Mouse (Mus musculus) limb, embryonic 12.5 days (tissue): ENCODE measurements around the gene Tmtc2. TPM values are rescaled to one million over a fixed set of nuclear protein-coding genes. Genes with fewer than 3 reads are reported as not detected.

ENCODE experiments used
- ATAC-seq: fragments of 200-750 bp; cut with Nextera tagmentation; 2 replicates; pipeline ENCODE4 v1.8.0; 2017; ENCODE audit warnings: low read depth, moderate TSS enrichment; ENCODE audit not compliant: insufficient number of reproducible peaks, insufficient read depth, low FRiP score, low TSS enrichment
- H3K27ac ChIP-seq: fragments of 300-500 bp; sonication (generic); 2 replicates; pipeline ENCODE4 v1.5.1; 2016; ENCODE audit warnings: mild to moderate bottlenecking, moderate library complexity
- H3K27me3 ChIP-seq: fragments of 300-500 bp; sonication (generic); 2 replicates; pipeline ENCODE4 v1.6.1; 2016; ENCODE audit warnings: mild to moderate bottlenecking, moderate library complexity
- H3K36me3 ChIP-seq: fragments of 300-500 bp; sonication (generic); 2 replicates; pipeline ENCODE4 v1.6.1; 2016; ENCODE audit warnings: mild to moderate bottlenecking, moderate library complexity
- H3K4me1 ChIP-seq: fragments of 300-500 bp; sonication (generic); replicated peaks from 2 replicates; pipeline ENCODE4 v1.6.1; 2016
- H3K4me2 ChIP-seq: fragments of 300-500 bp; sonication (generic); 2 replicates; pipeline ENCODE4 v1.6.1; 2016; ENCODE audit warnings: mild to moderate bottlenecking, moderate library complexity
- H3K4me3 ChIP-seq: fragments of 300-500 bp; sonication (generic); replicated peaks from 2 replicates; pipeline ENCODE4 v1.5.1; 2016; ENCODE audit warnings: mild to moderate bottlenecking
- H3K9ac ChIP-seq: fragments of 300-500 bp; sonication (generic); replicated peaks from 2 replicates; pipeline ENCODE4 v1.6.1; 2016; ENCODE audit warnings: mild to moderate bottlenecking, moderate library complexity
- H3K9me3 ChIP-seq: fragments of 300-500 bp; sonication (generic); 2 replicates; pipeline ENCODE4 v1.6.1; 2016; ENCODE audit warnings: mild to moderate bottlenecking, moderate library complexity
- WGBS: fragments of 180-500 bp; shearing (Covaris S2); methylation state at CpG from one replicate; pipeline ENCODE4 v1.1.7; 2016; 5-methylcytosine and 5-hydroxymethylcytosine counted together
- polyA plus RNA-seq: library from polyadenylated mRNA; unstranded; fragments of >200 nt; fragmentation: Nextera tagmentation; extraction: Ambion mirVana; gene quantifications from 2 replicates; pipeline ENCODE4 v1.2.1, GENCODE M21; 2016

The Tmtc2 gene
- polyA plus RNA-seq, 1 experiment from 2014 or later = 27.0 TPM

- 73% methylated on average over 10 of the region's 10 CpGs for WGBS
- Histone ChIP-seq H3K27ac (no peak overlapping the region), H3K9ac (no peak overlapping the region), H3K4me2 (no peak overlapping the region), H3K9me3 (no peaks in the 10 kb centered on the region), H3K27me3 (no peaks in the 10 kb centered on the region), H3K4me1 (no peaks in the 10 kb centered on the region), H3K36me3 (no peaks in the 10 kb centered on the region), H3K4me3 (no peak overlapping the region)
- ATAC-seq = no peak
Measured at GRCm38 (mm10) chr10:105201491-105201890, 372.8 kb downstream of the Tmtc2 start.

- Histone ChIP-seq H3K27ac (no peak overlapping the region), H3K4me3 (no peak overlapping the region), H3K27me3 (no peaks in the 10 kb centered on the region), H3K4me1 (no peaks in the 10 kb centered on the region), H3K9me3 (no peaks in the 10 kb centered on the region), H3K4me2 (no peak overlapping the region), H3K9ac (no peak overlapping the region), H3K36me3 (no peaks in the 10 kb centered on the region)
- ATAC-seq = no peak
- 93% methylated on average over 2 of the region's 2 CpGs for WGBS
Measured at GRCm38 (mm10) chr10:105200678-105201077, 373.6 kb downstream of the Tmtc2 start.

GRCm38 (mm10) chr10:105200092-105200491 is 374.2 kb downstream of the Tmtc2 start:
- WGBS = 79% methylated on average over 4 of the region's 4 CpGs
- H3K9ac ChIP-seq = no peak overlapping the region
- ATAC-seq = no peak
- no peaks in the 10 kb centered on the region for H3K4me1 ChIP-seq
- H3K4me3 ChIP-seq = no peak overlapping the region
- H3K4me2 ChIP-seq = no peak overlapping the region
- H3K9me3 ChIP-seq = no peaks in the 10 kb centered on the region
- H3K27me3 ChIP-seq = no peaks in the 10 kb centered on the region
- H3K36me3 ChIP-seq = no peaks in the 10 kb centered on the region
- H3K27ac ChIP-seq = no peak overlapping the region

GRCm38 (mm10) chr10:105199515-105199914 is 374.7 kb downstream of the Tmtc2 start:
- no peak overlapping the region for H3K4me3 ChIP-seq
- H3K4me2 ChIP-seq = no peak overlapping the region
- H3K9ac ChIP-seq = no peak overlapping the region
- H3K27ac ChIP-seq = no peak overlapping the region
- WGBS = 91% methylated on average over 5 of the region's 5 CpGs
- H3K36me3 ChIP-seq = no peaks in the 10 kb centered on the region
- ATAC-seq = no peak
- H3K4me1 ChIP-seq = no peaks in the 10 kb centered on the region
- no peaks in the 10 kb centered on the region for H3K27me3 ChIP-seq
- no peaks in the 10 kb centered on the region for H3K9me3 ChIP-seq

- Histone ChIP-seq H3K4me2 (no peak overlapping the region), H3K4me1 (no peaks in the 10 kb centered on the region), H3K9ac (no peak overlapping the region), H3K27ac (no peak overlapping the region), H3K9me3 (no peaks in the 10 kb centered on the region), H3K36me3 (no peaks in the 10 kb centered on the region), H3K4me3 (no peak overlapping the region), H3K27me3 (no peaks in the 10 kb centered on the region)
- no peak for ATAC-seq
- 95% methylated on average over 2 of the region's 2 CpGs for WGBS
Measured at GRCm38 (mm10) chr10:105195377-105195776, 378.9 kb downstream of the Tmtc2 start.

- Histone ChIP-seq H3K36me3 (peaks cover 9% of the 10 kb centered on the region; the same call in 1 of the 2 replicates), H3K4me3 (no peak overlapping the region), H3K9me3 (no peaks in the 10 kb centered on the region), H3K27ac (no peak overlapping the region), H3K9ac (no peak overlapping the region), H3K4me2 (no peak overlapping the region), H3K27me3 (no peaks in the 10 kb centered on the region), H3K4me1 (no peaks in the 10 kb centered on the region)
- WGBS = 64% methylated on average over 4 of the region's 4 CpGs
- no peak for ATAC-seq
Measured at GRCm38 (mm10) chr10:105193756-105194460, 380.3 kb downstream of the Tmtc2 start.

- H3K27me3 ChIP-seq = no peaks in the 10 kb centered on the region
- no peaks in the 10 kb centered on the region for H3K4me1 ChIP-seq
- WGBS = 95% methylated on average over 2 of the region's 2 CpGs
- no peaks in the 10 kb centered on the region for H3K9me3 ChIP-seq
- H3K9ac ChIP-seq = no peak overlapping the region
- peaks cover 11% of the 10 kb centered on the region; the same call in 1 of the 2 replicates for H3K36me3 ChIP-seq
- H3K27ac ChIP-seq = no peak overlapping the region
- H3K4me3 ChIP-seq = no peak overlapping the region
- no peak for ATAC-seq
- H3K4me2 ChIP-seq = no peak overlapping the region
Measured at GRCm38 (mm10) chr10:105192071-105192470, 382.2 kb downstream of the Tmtc2 start.

- Histone ChIP-seq H3K4me1 (no peaks in the 10 kb centered on the region; the same call in 1 of the 2 replicates), H3K36me3 (peaks cover 14% of the 10 kb centered on the region; the same call in 1 of the 2 replicates), H3K9ac (no peak overlapping the region), H3K4me2 (no peak overlapping the region), H3K27me3 (no peaks in the 10 kb centered on the region), H3K4me3 (no peak overlapping the region), H3K9me3 (no peaks in the 10 kb centered on the region), H3K27ac (no peak overlapping the region)
- ATAC-seq = no peak
- WGBS = 67% methylated on average over 4 of the region's 4 CpGs
Measured at GRCm38 (mm10) chr10:105189746-105190145, 384.5 kb downstream of the Tmtc2 start.

GRCm38 (mm10) chr10:105186636-105187035 is 387.6 kb downstream of the Tmtc2 start:
- no peak for ATAC-seq
- Histone ChIP-seq H3K9ac (no peak overlapping the region), H3K9me3 (no peaks in the 10 kb centered on the region), H3K4me1 (no peaks in the 10 kb centered on the region; the same call in 1 of the 2 replicates), H3K27me3 (no peaks in the 10 kb centered on the region), H3K36me3 (peaks cover 14% of the 10 kb centered on the region; the same call in 1 of the 2 replicates), H3K4me3 (no peak overlapping the region), H3K27ac (no peak overlapping the region), H3K4me2 (no peak overlapping the region)
- WGBS = 92% methylated on average over 5 of the region's 5 CpGs

GRCm38 (mm10) chr10:105168443-105169102 is 405.7 kb downstream of the Tmtc2 start:
- Histone ChIP-seq H3K27ac (no peak overlapping the region), H3K9me3 (no peaks in the 10 kb centered on the region), H3K36me3 (no peaks in the 10 kb centered on the region), H3K4me1 (peaks cover 5% of the 10 kb centered on the region; the same call in 1 of the 2 replicates), H3K4me3 (no peak overlapping the region), H3K27me3 (no peaks in the 10 kb centered on the region), H3K9ac (no peak overlapping the region), H3K4me2 (no peak overlapping the region)
- no peak for ATAC-seq
- 80% methylated on average over 5 of the region's 5 CpGs for WGBS

- no peak overlapping the region for H3K4me2 ChIP-seq
Measured at GRCm38 (mm10) chr10:105165291-105165690, 409.0 kb downstream of the Tmtc2 start.

More at GRCm38 (mm10) chr10:105165291-105165690, 409.0 kb downstream of the Tmtc2 start:
- Histone ChIP-seq H3K27ac (no peak overlapping the region), H3K27me3 (no peaks in the 10 kb centered on the region), H3K4me3 (no peak overlapping the region), H3K9me3 (no peaks in the 10 kb centered on the region), H3K9ac (no peak overlapping the region), H3K4me1 (peaks cover 5% of the 10 kb centered on the region; the same call in 1 of the 2 replicates), H3K36me3 (no peaks in the 10 kb centered on the region)
- no peak for ATAC-seq
- WGBS = 75% methylated on average over 5 of the region's 5 CpGs
